Mouse (Mus musculus) R1 (cell line): ENCODE data around the gene Twf2.

ENCODE experiments used
- DNase-seq: peaks from one replicate; pipeline ENCODE4 v3.0.0-alpha.2; 2018; ENCODE audit warnings: low read depth, low spot score

The Twf2 gene

GRCm38 (mm10) chr9:106211680-106212593 is 9.0 kb downstream of the Twf2 start:
- peak; percentile 95 for DNase-seq

- peak; percentile 39 for DNase-seq
Measured at GRCm38 (mm10) chr9:106212594-106212981, 9.7 kb downstream of the Twf2 start.

DNA sequence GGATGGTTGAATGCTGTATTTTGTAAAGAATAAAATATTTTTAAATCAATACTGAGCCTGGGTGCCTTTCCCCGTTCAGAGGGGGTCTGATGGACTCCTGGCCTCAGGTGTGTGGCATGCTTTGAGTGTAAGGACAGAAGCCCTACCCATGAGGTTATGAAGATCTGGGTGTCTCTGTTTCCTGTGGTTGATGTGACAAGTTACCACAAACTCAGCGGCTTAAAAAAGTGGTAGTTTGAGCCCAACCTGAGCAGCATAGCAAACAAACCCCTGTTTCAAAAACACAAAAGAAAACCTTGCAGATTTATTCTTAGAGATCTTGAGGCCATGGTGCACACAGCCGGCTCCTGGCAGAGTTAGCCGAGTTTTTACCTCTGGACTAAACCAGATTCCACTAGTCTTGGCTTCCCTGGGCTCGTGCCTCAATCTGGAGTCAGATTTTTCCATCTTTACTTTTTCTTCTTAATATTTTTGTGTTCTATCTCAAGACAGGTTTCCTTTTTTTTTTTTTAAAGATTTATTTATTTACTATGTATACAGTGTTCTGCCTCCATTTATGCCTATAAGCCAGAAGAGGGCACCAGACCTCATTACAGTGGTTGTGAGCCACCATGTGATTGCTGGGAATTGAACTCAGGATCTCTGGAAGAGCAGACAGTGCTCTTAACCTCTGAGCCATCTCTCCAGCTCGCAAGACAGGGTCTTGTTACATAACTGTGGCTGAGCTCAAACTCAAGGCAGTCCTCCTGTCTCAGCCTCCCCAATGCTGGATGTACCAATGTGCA is 12.6 kb downstream of the Twf2 start:
- no peak for DNase-seq

DNA sequence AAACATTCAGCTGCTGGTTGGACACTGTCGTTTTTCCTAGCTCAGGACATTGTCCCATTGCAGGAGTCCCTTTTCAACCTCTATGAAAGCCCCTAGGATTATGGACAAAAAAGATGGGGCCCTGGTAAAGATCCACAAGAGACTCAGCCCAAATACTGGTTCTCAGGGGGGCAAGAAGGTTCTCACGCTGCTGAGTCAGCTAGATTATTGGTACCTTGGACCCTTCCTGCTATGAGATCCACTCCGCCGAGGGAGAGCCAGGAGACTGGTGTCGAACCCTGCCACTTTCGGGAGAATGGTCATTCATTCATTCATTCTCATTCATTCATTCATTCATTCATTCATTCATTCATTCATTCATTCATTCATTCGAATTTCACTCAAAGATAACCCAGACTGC is 14.1 kb downstream of the Twf2 start:
- no peak for DNase-seq

- DNase-seq: no peak
Measured at GRCm38 (mm10) chr9:106220894-106221523, 18.1 kb downstream of the Twf2 start.

GRCm38 (mm10) chr9:106222261-106222851 is 19.4 kb downstream of the Twf2 start, which contains the start of gene Tlr9:
Gene Tlr9 (plus strand): TSS chr9:106222598.
- no peak for DNase-seq

GRCm38 (mm10) chr9:106222994-106223393 is 20.1 kb downstream of the Twf2 start:
- no peak for DNase-seq

DNA sequence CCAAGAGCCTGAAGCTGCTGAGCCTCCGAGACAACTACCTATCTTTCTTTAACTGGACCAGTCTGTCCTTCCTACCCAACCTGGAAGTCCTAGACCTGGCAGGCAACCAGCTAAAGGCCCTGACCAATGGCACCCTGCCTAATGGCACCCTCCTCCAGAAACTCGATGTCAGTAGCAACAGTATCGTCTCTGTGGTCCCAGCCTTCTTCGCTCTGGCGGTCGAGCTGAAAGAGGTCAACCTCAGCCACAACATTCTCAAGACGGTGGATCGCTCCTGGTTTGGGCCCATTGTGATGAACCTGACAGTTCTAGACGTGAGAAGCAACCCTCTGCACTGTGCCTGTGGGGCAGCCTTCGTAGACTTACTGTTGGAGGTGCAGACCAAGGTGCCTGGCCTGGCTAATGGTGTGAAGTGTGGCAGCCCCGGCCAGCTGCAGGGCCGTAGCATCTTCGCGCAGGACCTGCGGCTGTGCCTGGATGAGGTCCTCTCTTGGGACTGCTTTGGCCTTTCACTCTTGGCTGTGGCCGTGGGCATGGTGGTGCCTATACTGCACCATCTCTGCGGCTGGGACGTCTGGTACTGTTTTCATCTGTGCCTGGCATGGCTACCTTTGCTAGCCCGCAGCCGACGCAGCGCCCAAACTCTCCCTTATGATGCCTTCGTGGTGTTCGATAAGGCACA is 22.7 kb downstream of the Twf2 start:
- no peak for DNase-seq

DNA sequence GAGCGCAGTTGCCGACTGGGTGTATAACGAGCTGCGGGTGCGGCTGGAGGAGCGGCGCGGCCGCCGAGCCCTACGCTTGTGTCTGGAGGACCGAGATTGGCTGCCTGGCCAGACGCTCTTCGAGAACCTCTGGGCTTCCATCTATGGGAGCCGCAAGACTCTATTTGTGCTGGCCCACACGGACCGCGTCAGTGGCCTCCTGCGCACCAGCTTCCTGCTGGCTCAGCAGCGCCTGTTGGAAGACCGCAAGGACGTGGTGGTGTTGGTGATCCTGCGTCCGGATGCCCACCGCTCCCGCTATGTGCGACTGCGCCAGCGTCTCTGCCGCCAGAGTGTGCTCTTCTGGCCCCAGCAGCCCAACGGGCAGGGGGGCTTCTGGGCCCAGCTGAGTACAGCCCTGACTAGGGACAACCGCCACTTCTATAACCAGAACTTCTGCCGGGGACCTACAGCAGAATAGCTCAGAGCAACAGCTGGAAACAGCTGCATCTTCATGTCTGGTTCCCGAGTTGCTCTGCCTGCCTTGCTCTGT is 23.3 kb downstream of the Twf2 start:
- peak; percentile 55 for DNase-seq

- peak; percentile 49 for DNase-seq
Measured at GRCm38 (mm10) chr9:106227790-106228429, 25.0 kb downstream of the Twf2 start.

DNA sequence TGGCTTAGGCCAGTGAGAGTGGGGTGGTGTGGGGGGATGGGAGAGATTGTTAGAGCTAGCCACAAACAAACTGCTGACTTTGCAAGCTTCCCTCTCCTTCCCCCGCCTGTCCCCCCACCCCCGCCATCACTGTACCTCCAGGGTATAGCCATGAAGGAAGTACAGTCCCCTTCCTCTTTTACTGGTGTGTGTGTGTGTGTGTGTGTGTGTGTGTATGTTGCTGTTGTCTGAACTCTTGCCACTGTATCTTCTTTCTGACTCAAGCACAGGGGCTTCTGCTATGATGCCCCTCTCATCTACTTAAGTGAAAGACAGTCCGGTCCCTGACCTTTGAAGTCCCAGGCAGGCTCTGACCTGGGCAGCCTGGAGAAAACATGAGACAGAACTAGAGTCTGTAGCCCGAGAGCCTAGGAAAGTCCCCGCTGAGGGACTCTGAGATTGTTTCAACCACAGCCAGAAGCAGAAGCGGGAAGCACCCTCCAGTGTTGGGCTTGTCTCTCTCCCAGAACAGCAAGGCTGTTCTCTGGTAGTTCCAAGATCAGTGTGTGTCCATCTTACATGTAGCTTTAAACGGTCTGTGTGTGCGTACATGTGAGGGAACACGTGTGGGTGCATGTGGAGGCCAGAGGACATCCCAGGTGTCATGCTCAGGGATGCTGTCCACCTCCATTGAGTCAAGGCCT is 27.3 kb downstream of the Twf2 start:
- no peak for DNase-seq

DNA sequence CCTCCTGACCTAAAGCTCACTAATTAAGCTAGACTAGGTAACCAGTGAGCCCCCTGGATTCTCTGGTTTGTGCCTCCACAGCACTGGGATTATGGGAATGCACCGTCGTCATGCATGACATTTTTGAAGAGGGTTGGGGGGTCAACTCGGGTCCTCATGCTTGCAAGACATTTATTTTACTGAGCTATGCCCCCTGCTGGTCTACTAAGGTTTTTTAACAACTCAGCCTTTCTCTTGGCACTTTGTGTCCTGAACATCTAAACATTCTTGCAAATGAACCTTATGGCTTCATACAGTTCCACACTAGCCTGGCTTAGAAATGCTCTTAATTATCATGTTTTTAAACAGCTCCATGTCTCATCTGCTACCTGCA is 27.8 kb downstream of the Twf2 start:
- peak; percentile 41 for DNase-seq

DNA sequence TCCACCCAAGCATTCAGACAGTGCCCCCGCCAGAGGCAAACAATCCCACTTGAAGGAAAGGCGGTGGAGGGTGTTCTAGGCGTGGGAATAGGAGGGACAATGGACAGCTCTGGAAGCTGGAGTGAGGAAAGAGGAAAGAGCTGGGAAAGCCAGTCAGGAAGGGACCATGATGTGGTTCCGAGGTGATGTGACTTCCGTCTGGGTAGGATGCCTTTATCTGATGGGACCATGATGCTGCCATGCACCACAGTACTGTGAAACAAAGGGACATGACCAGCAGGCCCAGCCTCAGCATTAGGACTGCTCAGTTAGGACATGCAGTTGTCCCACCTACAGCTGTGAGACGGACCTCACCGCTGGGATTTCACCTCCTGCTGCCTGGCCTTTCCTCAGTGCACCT is 28.3 kb downstream of the Twf2 start:
- DNase-seq: no peak

- DNase-seq: no peak
Measured at GRCm38 (mm10) chr9:106231816-106232215, 28.9 kb downstream of the Twf2 start.

GRCm38 (mm10) chr9:106232956-106233355 is 30.0 kb downstream of the Twf2 start:
- DNase-seq: no peak

DNA sequence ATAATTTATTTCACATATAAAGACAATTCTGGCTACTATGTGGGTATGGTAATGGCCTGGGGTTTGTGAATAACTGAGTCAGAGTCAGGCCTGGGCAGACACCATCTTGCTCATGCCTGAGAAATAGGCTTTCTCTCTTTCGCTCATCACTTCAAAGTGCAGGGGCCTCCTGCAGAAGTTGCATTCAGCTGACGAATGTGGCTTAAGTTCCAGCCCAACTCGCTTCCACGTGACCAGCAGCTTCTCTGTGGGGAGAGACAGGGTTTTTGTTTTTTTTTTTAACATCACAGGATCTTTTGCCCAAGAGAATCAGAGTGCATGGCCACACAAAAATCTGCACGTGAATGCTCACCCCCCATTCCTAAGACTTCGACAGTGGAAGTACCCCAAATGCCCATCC is 31.0 kb downstream of the Twf2 start:
- DNase-seq: no peak

DNA sequence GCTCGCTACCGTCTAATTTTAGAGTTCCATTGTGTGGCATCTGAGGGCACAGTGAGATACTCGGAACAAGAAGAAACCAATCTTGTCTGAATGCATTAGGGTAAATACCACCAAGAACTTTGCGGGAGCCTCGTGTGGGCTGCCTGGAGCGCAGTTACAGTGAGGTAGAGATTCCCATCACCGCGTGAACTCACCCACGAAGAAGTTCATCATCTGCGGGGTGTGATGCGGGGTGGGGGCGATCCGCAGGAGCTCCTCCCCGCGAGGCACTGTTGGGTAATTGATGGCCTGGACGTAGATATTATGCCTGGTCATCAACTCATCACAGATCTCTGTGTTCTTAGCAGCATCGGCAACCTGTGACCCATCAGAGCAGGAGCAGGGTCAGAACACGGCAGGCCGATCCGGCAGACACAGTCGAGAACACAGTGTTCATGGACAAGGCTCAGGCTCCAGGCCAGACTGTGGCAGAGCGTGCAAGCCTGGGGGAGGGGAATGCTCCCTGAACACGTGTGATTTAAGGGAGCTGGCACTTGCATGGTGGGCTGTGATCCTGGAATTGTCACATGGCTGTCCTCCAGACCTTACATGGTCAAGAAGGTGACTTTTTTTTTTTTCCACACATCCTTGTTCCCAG is 32.4 kb downstream of the Twf2 start:
- no peak for DNase-seq

DNA sequence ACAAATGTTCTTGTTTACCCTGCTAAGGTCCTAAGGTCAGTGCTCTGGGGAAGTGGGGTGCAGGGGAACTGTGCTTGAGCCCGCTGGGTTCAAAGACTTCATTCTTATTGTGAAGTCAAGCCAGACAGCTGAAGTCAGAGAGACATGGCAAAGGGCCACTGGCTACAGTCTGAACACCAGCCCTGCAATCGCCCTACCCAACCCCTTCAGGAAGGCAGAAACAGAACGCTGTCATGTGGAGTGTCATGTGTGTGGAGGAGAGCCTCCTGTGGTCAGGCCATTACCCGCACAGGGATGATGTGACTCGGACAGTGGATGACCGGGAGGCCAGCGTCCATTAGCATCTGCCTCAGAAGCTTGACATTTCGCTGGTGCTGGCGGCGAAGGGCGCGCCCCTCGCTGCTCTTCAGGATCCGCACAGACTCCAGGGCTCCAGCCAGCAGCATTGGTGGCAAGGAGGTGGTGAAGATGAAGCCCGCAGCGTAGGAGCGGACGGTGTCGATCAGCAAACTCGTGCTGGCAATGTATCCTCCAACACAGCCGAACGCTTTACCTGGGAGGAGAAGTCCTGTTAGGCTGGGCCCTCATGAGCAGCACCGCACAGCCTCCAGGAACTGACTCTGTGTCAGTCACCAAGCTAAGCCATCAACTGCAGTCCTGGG is 33.4 kb downstream of the Twf2 start:
- DNase-seq: no peak

GRCm38 (mm10) chr9:106236818-106237211 is 33.9 kb downstream of the Twf2 start:
- DNase-seq: no peak
